Mouse (Mus musculus) CD4-positive, CD25-positive, alpha-beta regulatory T cell, adult 4 months (primary cell): Measurements from ENCODE around the gene Fcgr4. TPM values are rescaled to one million over a fixed set of nuclear protein-coding genes. Genes with fewer than 3 reads are reported as not detected.

Source experiments
- polyA plus RNA-seq, 2 experiments: library from polyadenylated mRNA; unstranded; fragments of 100-300 nt; shearing (Covaris generic); gene quantifications; one replicate each; pipeline ENCODE4 v1.2.1; 2017

Fcgr4 gene
- polyA plus RNA-seq, 2 experiments from 2014 or later = 0.26 TPM; not detected in 1

Other genes starting within 250 kb of the Fcgr4 start
- 1 to 10 TPM; 5.8 to 8.8 TPM for gene Atf6, start 151.1 kb upstream of the Fcgr4 start, polyA plus RNA-seq
- not detected for gene Gm26620, start 133.9 kb upstream of the Fcgr4 start, polyA plus RNA-seq
- gene Dusp12, start 133.4 kb upstream of the Fcgr4 start, polyA plus RNA-seq = 10 to 100 TPM; 14.8 to 16.1 TPM
- gene Fcrlb, start 106.0 kb upstream of the Fcgr4 start, polyA plus RNA-seq = not detected
- gene Fcrla, start 91.3 kb upstream of the Fcgr4 start, polyA plus RNA-seq = 1 to 10 TPM in 1 of 2 experiments, under 1 TPM in 1; 0.52 to 3.9 TPM
- gene Fcgr2b, start 42.4 kb upstream of the Fcgr4 start, polyA plus RNA-seq = 1 to 10 TPM in 1 of 2 experiments, not detected in 1; 1.1 TPM
- not detected for gene Fcgr3, start 46.0 kb downstream of the Fcgr4 start, polyA plus RNA-seq
- gene Cfap126, start 95.0 kb downstream of the Fcgr4 start, polyA plus RNA-seq = 1 to 10 TPM; 4.8 to 5.5 TPM
- 100 to 1,000 TPM; 135 to 150 TPM for gene Sdhc, start 131.7 kb downstream of the Fcgr4 start, polyA plus RNA-seq
- gene Mpz, start 131.8 kb downstream of the Fcgr4 start, polyA plus RNA-seq = not detected
- not detected for gene Pcp4l1, start 177.3 kb downstream of the Fcgr4 start, polyA plus RNA-seq
- under 1 TPM; 0.15 to 0.54 TPM for gene Nr1i3, start 195.1 kb downstream of the Fcgr4 start, polyA plus RNA-seq
- 10 to 100 TPM; 24.0 to 48.7 TPM for gene Tomm40l, start 203.6 kb downstream of the Fcgr4 start, polyA plus RNA-seq
- under 1 TPM in 1 of 2 experiments, not detected in 1; 0.75 TPM for gene Apoa2, start 206.1 kb downstream of the Fcgr4 start, polyA plus RNA-seq
- 1 to 10 TPM; 1.8 to 3.5 TPM for gene Fcer1g, start 215.4 kb downstream of the Fcgr4 start, polyA plus RNA-seq
- under 1 TPM in 1 of 2 experiments, not detected in 1; 0.13 TPM for gene Adamts4, start 231.5 kb downstream of the Fcgr4 start, polyA plus RNA-seq
- 100 to 1,000 TPM; 115 to 119 TPM for gene Ndufs2, start 232.5 kb downstream of the Fcgr4 start, polyA plus RNA-seq